Mouse (Mus musculus) heart, adult 2 months (tissue): ENCODE results near the gene Mon1a.

Source experiments
- CTCF ChIP-seq: fragments of 200-600 bp; IDR thresholded peaks from 2 replicates; pipeline ENCODE4 v1.8.1; 2022; ENCODE audit warnings: antibody characterized with exemption, mild to moderate bottlenecking, moderate library complexity
- EP300 ChIP-seq: fragments of 200-500 bp; IDR thresholded peaks from 2 replicates; pipeline ENCODE4 v1.6.1; 2011; ENCODE audit warnings: low read depth, low read length, control low read depth; ENCODE audit not compliant: insufficient read depth
- POLR2A ChIP-seq: fragments of 200-500 bp; IDR thresholded peaks from 2 replicates; pipeline ENCODE4 v1.6.1; 2011; ENCODE audit warnings: mild to moderate bottlenecking, low read depth, low read length, control low read depth; ENCODE audit not compliant: insufficient read depth

DNA sequence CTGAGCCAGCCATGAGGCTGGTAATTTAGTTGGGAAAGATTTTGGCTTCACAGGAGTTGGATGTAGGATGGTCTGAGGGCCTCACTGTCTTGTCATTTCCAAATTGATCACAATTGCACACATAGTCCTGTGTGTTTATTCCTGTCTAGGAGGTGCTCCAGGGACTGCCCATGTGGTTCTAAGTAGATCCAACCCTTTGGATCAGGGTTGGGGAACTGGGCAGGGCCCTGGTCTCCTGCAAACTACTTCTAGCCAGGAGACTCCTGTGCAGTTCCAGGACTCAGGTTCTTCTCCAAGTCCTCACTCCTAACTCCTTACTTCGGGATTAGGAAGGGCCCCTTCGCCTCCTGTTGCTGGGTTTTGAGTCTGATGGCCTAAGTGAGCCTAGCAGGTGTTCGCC is 47.4 kb downstream of the Mon1a start, which contains the start of gene Camkv:
- TF ChIP-seq CTCF (no peak), POLR2A (no peak), EP300 (no peak)
